Mouse (Mus musculus) MEL (cell line): ENCODE results near the gene Gorasp1. TPM values are rescaled to one million over a fixed set of nuclear protein-coding genes. Genes with fewer than 3 reads are reported as not detected.

Experiments
- DNase-seq: peaks from one replicate; pipeline ENCODE4 v3.0.0; 2011; ENCODE audit warnings: low read depth, low spot score
- H3K27ac ChIP-seq: 2 replicates; pipeline ENCODE4 v1.5.1; 2012; ENCODE audit warnings: low read depth, mild to moderate bottlenecking, control low read depth, low read length, moderate library complexity; ENCODE audit not compliant: control insufficient read depth
- H3K27me3 ChIP-seq, 2 experiments: fragments of 150-350 bp in 1 of 2; sonication (generic) in 1 of 2; 2 replicates each; pipeline ENCODE4 v1.6.1; 2012; ENCODE audit warnings: low read length in 2 of 2, mild to moderate bottlenecking in 2 of 2, improper control_type of control experiment in 1 of 2, moderate library complexity in 1 of 2; ENCODE audit not compliant: insufficient read depth in 2 of 2, control insufficient read depth in 1 of 2
- H3K36me3 ChIP-seq, 2 experiments: 2 replicates each; pipeline ENCODE4 v1.6.1; 2012 to 2014; ENCODE audit warnings: low read length in 2 of 2, improper control_type of control experiment in 1 of 2, inconsistent platforms in 1 of 2, mild to moderate bottlenecking in 1 of 2; ENCODE audit not compliant: insufficient read depth in 2 of 2, control insufficient read depth in 1 of 2
- H3K4me1 ChIP-seq, 2 experiments: fragments of 150-350 bp in 1 of 2; sonication (generic) in 1 of 2; 2 replicates each; pipeline ENCODE4 v1.6.1; 2012; ENCODE audit warnings: low read length in 2 of 2, improper control_type of control experiment in 1 of 2, mild to moderate bottlenecking in 1 of 2; ENCODE audit not compliant: insufficient read depth in 2 of 2, control insufficient read depth in 1 of 2
- H3K4me3 ChIP-seq, 2 experiments: fragments of 150-350 bp in 1 of 2; sonication (generic) in 1 of 2; 2 replicates each; pipeline ENCODE4 v1.5.1; 2012; ENCODE audit warnings: low read depth in 2 of 2, low read length in 2 of 2, mild to moderate bottlenecking in 2 of 2, moderate library complexity in 2 of 2, control low read depth in 1 of 2, improper control_type of control experiment in 1 of 2; ENCODE audit not compliant: control insufficient read depth in 1 of 2, insufficient read depth in 1 of 2
- H3K79me2 ChIP-seq: 2 replicates; pipeline ENCODE4 v1.6.1; 2012; ENCODE audit warnings: mild to moderate bottlenecking, low read length, moderate library complexity; ENCODE audit not compliant: control insufficient read depth, poor library complexity, insufficient read depth
- H3K9ac ChIP-seq: 2 replicates; pipeline ENCODE4 v1.6.1; 2012; ENCODE audit warnings: low read depth, mild to moderate bottlenecking, control low read depth, low read length, moderate library complexity; ENCODE audit not compliant: control insufficient read depth, poor library complexity, severe bottlenecking
- H3K9me3 ChIP-seq: fragments of 150-350 bp; sonication (generic); replicated peaks from 2 replicates; pipeline ENCODE4 v1.6.1; 2012; ENCODE audit warnings: mild to moderate bottlenecking, low read length, improper control_type of control experiment, moderate library complexity; ENCODE audit not compliant: insufficient read depth
- CTCF ChIP-seq, 3 experiments: IDR thresholded peaks in 2 of 3; conservative IDR thresholded peaks in 1 of 3; 2 replicates each; pipeline ENCODE4 v1.5.1; 2011 to 2012; ENCODE audit warnings: low read length in 3 of 3, low read depth in 2 of 3, mild to moderate bottlenecking in 2 of 3, improper control_type of control experiment in 1 of 3, inconsistent platforms in 1 of 3, mixed read lengths in 1 of 3, moderate library complexity in 1 of 3; ENCODE audit not compliant: control insufficient read depth in 1 of 3, insufficient read depth in 1 of 3, poor library complexity in 1 of 3, severe bottlenecking in 1 of 3
- EP300 ChIP-seq, 2 experiments: IDR thresholded peaks; 2 replicates each; pipeline ENCODE4 v1.6.1; 2011; ENCODE audit warnings: improper control_type of control experiment in 2 of 2, low read length in 2 of 2, low read depth in 1 of 2, mild to moderate bottlenecking in 1 of 2
- GATA1 ChIP-seq: IDR thresholded peaks from 2 replicates; pipeline ENCODE4 v1.6.1; 2011; ENCODE audit warnings: low read depth, low read length, improper control_type of control experiment
- HCFC1 ChIP-seq: IDR thresholded peaks from 2 replicates; pipeline ENCODE4 v1.6.1; 2012; ENCODE audit warnings: low read depth, mild to moderate bottlenecking, inconsistent platforms, low read length, improper control_type of control experiment, moderate library complexity
- MAX ChIP-seq: IDR thresholded peaks from 2 replicates; pipeline ENCODE4 v1.6.1; 2011; ENCODE audit warnings: low read length, improper control_type of control experiment
- MAZ ChIP-seq: IDR thresholded peaks from 2 replicates; pipeline ENCODE4 v1.6.1; 2012; ENCODE audit warnings: low read depth, mild to moderate bottlenecking, inconsistent platforms, low read length, improper control_type of control experiment
- MXI1 ChIP-seq: IDR thresholded peaks from 2 replicates; pipeline ENCODE4 v1.6.1; 2011; ENCODE audit warnings: mild to moderate bottlenecking, low read depth, low read length, improper control_type of control experiment
- MYC ChIP-seq: IDR thresholded peaks from 2 replicates; pipeline ENCODE4 v1.6.1; 2011; ENCODE audit warnings: low read depth, mild to moderate bottlenecking, low read length, improper control_type of control experiment, moderate library complexity
- NRF1 ChIP-seq: IDR thresholded peaks from 2 replicates; pipeline ENCODE4 v1.6.1; 2014; ENCODE audit warnings: low read depth, mild to moderate bottlenecking, inconsistent platforms, low read length, improper control_type of control experiment, moderate library complexity; ENCODE audit not compliant: poor library complexity, insufficient read depth, severe bottlenecking
- POLR2A ChIP-seq, 2 experiments: IDR thresholded peaks; 2 replicates each; pipeline ENCODE4 v1.6.1; 2011 to 2012; ENCODE audit warnings: low read length in 2 of 2, mild to moderate bottlenecking in 2 of 2, control low read depth in 1 of 2, improper control_type of control experiment in 1 of 2, low read depth in 1 of 2, moderate library complexity in 1 of 2; ENCODE audit not compliant: control insufficient read depth in 1 of 2, insufficient read depth in 1 of 2, poor library complexity in 1 of 2
- SMC3 ChIP-seq: IDR thresholded peaks from 2 replicates; pipeline ENCODE4 v1.6.1; 2011; ENCODE audit warnings: low read depth, low read length, improper control_type of control experiment
- polyA plus RNA-seq, 2 experiments: library from polyadenylated mRNA; stranded (reverse) in 1 of 2; unstranded in 1 of 2; fragments of >175 nt in 1 of 2; fragments of >200 nt in 1 of 2; gene quantifications; 2 replicates each; pipeline versions ENCODE4 v1.2.1 to v1.2.4; 2012; ENCODE audit warnings: low replicate concordance in 2 of 2, low read depth in 1 of 2; ENCODE audit not compliant: insufficient read length in 2 of 2, insufficient read depth in 1 of 2, missing spikeins in 1 of 2
- total RNA-seq: library from RNA; depleted of rRNA; stranded (reverse); fragments of 300-350 nt; gene quantifications from 2 replicates; pipeline ENCODE4 v1.2.3, GENCODE M21; 2012

Gorasp1 gene
- total and polyA plus RNA-seq, 3 experiments: 18.3 to 21.9 TPM; not detected in 1

DNA sequence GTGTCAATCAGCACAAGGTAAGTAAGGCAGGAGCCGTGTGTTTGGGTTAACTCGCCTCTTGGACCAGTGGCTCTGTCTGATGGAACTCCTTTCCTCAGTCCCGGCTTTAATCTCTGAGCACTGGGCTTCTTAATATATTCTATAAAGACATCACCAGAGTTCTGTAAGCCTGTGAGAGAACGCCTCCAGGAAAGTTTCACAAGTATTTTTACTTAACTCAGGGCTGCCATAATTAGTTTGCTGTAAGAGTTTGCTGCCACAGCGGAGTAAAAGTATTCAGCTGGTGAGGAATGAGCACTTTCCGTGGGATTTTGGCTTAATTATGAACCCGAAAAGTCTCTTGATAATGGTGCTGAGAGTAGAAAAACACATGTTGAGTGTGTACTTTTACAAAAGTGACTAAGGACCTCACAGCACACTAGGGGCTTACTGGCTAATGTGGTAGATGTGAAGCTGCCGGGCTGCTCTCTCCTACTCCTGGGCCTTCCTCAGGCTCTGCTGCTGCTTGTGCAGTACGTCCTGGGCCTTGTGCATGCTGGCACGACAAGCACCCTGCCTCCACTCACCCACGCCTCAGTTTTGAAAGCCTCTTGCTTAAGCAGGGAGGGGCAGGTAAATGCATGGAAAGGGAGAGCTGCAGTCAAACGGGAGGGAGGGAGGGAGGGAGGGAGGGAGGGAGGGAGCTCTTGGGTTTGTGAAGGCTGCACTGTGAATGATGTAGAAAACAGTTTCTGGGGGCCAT lies 34.8 kb downstream of the Gorasp1 start:
- peaks cover 7 to 12% of the 10 kb centered on the region in 2 experiments for H3K36me3 ChIP-seq
- no peaks in the 10 kb centered on the region for H3K27me3 ChIP-seq
- no peak for TF ChIP-seq SMC3
- TF ChIP-seq, all 39 proteins: peak for 0

DNA sequence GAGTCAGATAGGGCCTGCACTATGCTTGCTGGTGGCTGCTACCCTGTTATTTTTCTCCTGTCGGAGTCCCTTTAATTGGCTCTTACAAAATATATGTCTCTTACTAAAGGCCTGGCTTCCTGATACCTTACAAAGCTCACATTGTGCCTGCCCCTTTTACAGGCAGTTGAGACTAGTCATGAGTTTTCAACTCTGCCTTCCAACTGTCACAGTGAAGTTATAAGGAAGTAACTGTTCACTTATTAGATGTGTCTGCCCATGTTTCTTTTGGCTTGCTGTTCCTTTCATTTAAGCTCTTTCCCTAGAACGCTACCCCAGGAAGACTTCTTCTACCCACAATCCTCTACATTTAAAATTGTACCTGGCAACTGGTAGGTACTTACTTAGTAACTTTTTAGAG lies 37.9 kb downstream of the Gorasp1 start:
- peaks cover 31% of the 10 kb centered on the region for H3K79me2 ChIP-seq
- H3K4me1 ChIP-seq: peaks cover 0 to 10% of the 10 kb centered on the region in 2 experiments; a peak in 3 of 4 replicates
- no peak overlapping the region for H3K9ac ChIP-seq
- no peak for TF ChIP-seq POLR2A (IDR thresholded peaks at IDR 0.05; ENCODE audit: control insufficient read depth in 1 of 2, insufficient read depth in 1 of 2, low read depth in 1 of 2, low read length in 2 of 2, poor library complexity in 1 of 2)
- no peak for TF ChIP-seq MAZ
- TF ChIP-seq MYC: no peak
- no peak for TF ChIP-seq GATA1
- no peak for TF ChIP-seq HCFC1
- no peak for TF ChIP-seq NRF1
- no peak for TF ChIP-seq EP300 (IDR thresholded peaks at IDR 0.05; ENCODE audit: low read depth in 1 of 2, low read length in 2 of 2)
- DNase-seq: peak; percentile 16
- H3K9me3 ChIP-seq: no peaks in the 10 kb centered on the region
- H3K27me3 ChIP-seq: no peaks in the 10 kb centered on the region
- H3K27ac ChIP-seq: no peak overlapping the region
- peaks cover 3 to 12% of the 10 kb centered on the region in 2 experiments for H3K36me3 ChIP-seq
- H3K4me3 ChIP-seq: no peak overlapping the region

More for the DNA sequence above, 34.8 kb downstream of the Gorasp1 start:
- Histone ChIP-seq H3K4me3 (no peak overlapping the region), H3K4me1 (peaks cover 0 to 5% of the 10 kb centered on the region in 2 experiments; a peak in 2 of 4 replicates), H3K9me3 (no peaks in the 10 kb centered on the region), H3K9ac (no peak overlapping the region), H3K79me2 (peaks cover 7% of the 10 kb centered on the region; the same call in 1 of the 2 replicates), H3K27ac (no peak overlapping the region)
- no peak for DNase-seq

DNA sequence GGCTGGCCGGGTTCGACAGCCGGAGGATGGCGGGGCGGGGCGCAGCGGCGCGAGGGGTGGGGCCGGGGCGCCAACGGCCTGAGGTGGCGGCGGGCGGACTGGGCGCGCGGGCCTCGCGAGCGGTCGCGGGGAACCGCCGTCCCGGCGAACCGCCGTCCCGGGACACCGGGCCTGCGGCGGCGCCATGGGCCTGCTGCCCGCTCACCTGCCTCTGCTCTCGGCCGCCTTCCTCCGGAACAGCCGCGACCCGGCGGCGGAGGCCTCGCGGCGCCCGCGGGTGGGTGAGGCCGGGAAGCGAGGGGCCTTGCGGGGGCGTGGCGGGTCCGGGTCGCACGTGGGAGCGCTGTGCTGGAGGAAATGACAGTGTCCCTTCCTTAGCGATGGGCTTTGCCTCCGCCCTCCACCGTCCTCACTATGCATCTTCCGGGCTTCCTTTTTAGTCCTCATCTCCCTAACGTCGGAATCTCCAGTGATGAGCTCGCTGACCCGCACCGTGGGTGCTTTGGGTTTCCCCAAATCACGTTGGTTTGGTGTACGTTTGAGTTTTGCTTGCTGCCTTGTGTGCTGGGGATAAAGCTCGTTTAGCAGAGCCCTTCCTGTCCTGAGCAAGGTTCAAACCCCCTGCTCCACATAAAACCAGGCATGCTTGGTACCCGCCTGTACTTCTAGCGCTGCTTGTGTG lies 42.2 kb downstream of the Gorasp1 start:
- peak; percentile 93 for TF ChIP-seq MXI1
- TF ChIP-seq CTCF (IDR thresholded peaks at IDR 0.05 in 2 of 3, conservative IDR thresholded peaks at IDR 0.05 in 1 of 3; ENCODE audit: control insufficient read depth in 1 of 3, insufficient read depth in 1 of 3, low read depth in 2 of 3, low read length in 3 of 3, poor library complexity in 1 of 3, severe bottlenecking in 1 of 3): no peak
- TF ChIP-seq MAX: peak; percentile 48
- TF ChIP-seq, all 39 proteins: peak for 2

More for the DNA sequence above, 42.2 kb downstream of the Gorasp1 start:
- peak; percentile 60 for DNase-seq
- Histone ChIP-seq H3K79me2 (peaks cover 31% of the 10 kb centered on the region), H3K27ac (peak overlapping the region; percentile 44; the same call in 1 of the 2 replicates), H3K27me3 (no peaks in the 10 kb centered on the region), H3K4me1 (peaks cover 0 to 10% of the 10 kb centered on the region in 2 experiments; a peak in 3 of 4 replicates), H3K4me3 (peak overlapping the region; percentile 73 to 82), H3K9me3 (no peaks in the 10 kb centered on the region), H3K9ac (peak overlapping the region; percentile 83), H3K36me3 (peaks cover 0 to 16% of the 10 kb centered on the region in 2 experiments; a peak in 2 of 4 replicates)
